Comparison of ENCODE assay signal across 18 mouse cellular contexts in the genomic region with DNA sequence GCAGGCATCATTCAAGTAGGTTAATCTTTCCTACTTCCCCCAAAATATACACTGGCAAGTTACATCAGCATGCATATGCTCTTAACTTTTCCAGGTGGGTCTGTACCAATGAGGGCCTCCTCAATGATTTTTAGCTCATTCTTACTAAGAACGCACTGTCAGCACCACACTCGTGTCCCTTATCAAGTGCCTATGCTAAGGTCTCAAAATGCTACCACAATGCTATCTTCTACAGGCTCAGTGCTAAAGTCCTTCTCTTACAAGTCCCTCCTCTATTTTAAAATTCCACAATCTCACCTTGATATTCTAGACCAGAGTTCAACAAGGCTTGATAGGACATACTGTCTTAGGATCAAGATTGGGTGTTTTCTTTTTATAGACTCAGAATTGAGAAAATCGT.
"Had no signal": no experiment of that assay in that cellular context is flagged by ENCODE, and none has a peak within 500 bp of the region (broad histone marks: within the 10 kb centered on the region; RNA-seq: fewer than 3 reads in every experiment).

No protein-coding gene starts in this region.

- H3K9me3 ChIP-seq: liver, embryonic 15.5 days; lung, embryonic 15.5 days; midbrain, embryonic 12.5 days; midbrain, embryonic 15.5 days; neural tube, embryonic 12.5 days had no signal

- H3K9ac ChIP-seq: liver, embryonic 15.5 days; liver, postnatal 0 days; lung, embryonic 15.5 days; midbrain, embryonic 12.5 days; midbrain, embryonic 15.5 days; neural tube, embryonic 12.5 days had no signal

- H3K27ac ChIP-seq: liver, embryonic 15.5 days; lung, embryonic 15.5 days; macrophage; midbrain, embryonic 12.5 days; midbrain, embryonic 15.5 days; neural tube, embryonic 12.5 days had no signal

- H3K27me3 ChIP-seq: liver, embryonic 15.5 days; lung, embryonic 15.5 days; megakaryocyte, embryonic 14.5 days; midbrain, embryonic 12.5 days; midbrain, embryonic 15.5 days; neural tube, embryonic 12.5 days had no signal

- DNase-seq: liver, postnatal 0 days; lung, adult 2 months; lung, postnatal 14 days; lung, postnatal 36 days; right cerebral cortex, postnatal 25 days; right cerebral cortex, postnatal 4 days; spleen, adult 18-20 months; thymus, adult 18-20 months; thymus, postnatal 14 days; thymus, postnatal 36 days had no signal

- H3K4me3 ChIP-seq: liver, embryonic 15.5 days; lung, embryonic 15.5 days; megakaryocyte, embryonic 14.5 days; midbrain, embryonic 12.5 days; midbrain, embryonic 15.5 days; neural tube, embryonic 12.5 days had no signal

- H3K4me1 ChIP-seq: liver, embryonic 15.5 days; lung, embryonic 15.5 days; midbrain, embryonic 12.5 days; midbrain, embryonic 15.5 days; neural tube, embryonic 12.5 days had no signal

- ATAC-seq: liver, postnatal 0 days; lung, postnatal 0 days; midbrain, embryonic 15.5 days had no signal

- H3K4me2 ChIP-seq: liver, embryonic 15.5 days; lung, embryonic 15.5 days; midbrain, embryonic 12.5 days; midbrain, embryonic 15.5 days; neural tube, embryonic 12.5 days had no signal
